Comparison of ENCODE assay signal across 8 mouse cellular contexts in genomic region chr19:5770311-5770710, GRCm38 (mm10). TPM values are rescaled to one million over a fixed set of nuclear protein-coding genes. Genes with fewer than 3 reads are reported as not detected.
A peak's percentile ranks its signal among the peaks of the same experiment; 100 is the strongest.
DNase-seq lines count a peak whose midpoint lies in the region; ATAC-seq and TF ChIP-seq lines count a peak whose summit lies in the region.

No protein-coding gene starts in this region.

- peak overlapping the region; percentile 88 for H3K4me3 ChIP-seq in embryonic facial prominence, embryonic 12.5 days
- peak overlapping the region; percentile 91 for H3K4me3 ChIP-seq in hindbrain, embryonic 15.5 days
- peak overlapping the region; percentile 47 for H3K4me3 ChIP-seq in midbrain, postnatal 0 days (ENCODE audit: low read depth, low read length)

- H3K36me3 ChIP-seq in embryonic facial prominence, embryonic 12.5 days = peaks cover 40% of the 10 kb centered on the region
- H3K36me3 ChIP-seq in hindbrain, embryonic 15.5 days = peaks cover 31% of the 10 kb centered on the region
- peaks cover 30% of the 10 kb centered on the region for H3K36me3 ChIP-seq in midbrain, postnatal 0 days (ENCODE audit: insufficient read depth, low read length)

- no peak for TF ChIP-seq CTCF in midbrain, postnatal 0 days (IDR thresholded peaks at IDR 0.05)

- peak overlapping the region; percentile 82 for H3K27ac ChIP-seq in embryonic facial prominence, embryonic 12.5 days
- peak overlapping the region; percentile 89 for H3K27ac ChIP-seq in hindbrain, embryonic 15.5 days (replicated peaks)
- H3K27ac ChIP-seq in midbrain, postnatal 0 days (ENCODE audit: low read depth, low read length) = peak overlapping the region; percentile 71

- peaks cover 11% of the 10 kb centered on the region for H3K4me1 ChIP-seq in embryonic facial prominence, embryonic 12.5 days
- peaks cover 22% of the 10 kb centered on the region for H3K4me1 ChIP-seq in hindbrain, embryonic 15.5 days (replicated peaks)
- no peaks in the 10 kb centered on the region for H3K4me1 ChIP-seq in midbrain, postnatal 0 days (ENCODE audit: insufficient read depth, low read length)

- peak overlapping the region; percentile 92 for H3K9ac ChIP-seq in embryonic facial prominence, embryonic 12.5 days
- peak overlapping the region; percentile 94 for H3K9ac ChIP-seq in hindbrain, embryonic 15.5 days
- peak overlapping the region; percentile 70 for H3K9ac ChIP-seq in midbrain, postnatal 0 days (replicated peaks; ENCODE audit: low read length, poor library complexity, severe bottlenecking)

- ATAC-seq in embryonic facial prominence, embryonic 12.5 days (ENCODE audit: insufficient number of reproducible peaks, insufficient read depth, low FRiP score, low TSS enrichment) = no peak
- no peak for ATAC-seq in hindbrain, embryonic 15.5 days (ENCODE audit: low FRiP score, low read depth)
- ATAC-seq in midbrain, postnatal 0 days (ENCODE audit: low FRiP score) = no peak

- H3K9me3 ChIP-seq in embryonic facial prominence, embryonic 12.5 days = no peaks in the 10 kb centered on the region
- H3K9me3 ChIP-seq in hindbrain, embryonic 15.5 days = no peaks in the 10 kb centered on the region
- no peaks in the 10 kb centered on the region for H3K9me3 ChIP-seq in midbrain, postnatal 0 days (ENCODE audit: low read length)

- WGBS in embryonic facial prominence, embryonic 12.5 days = 43% methylated on average over 9 of the region's 9 CpGs
- WGBS in hindbrain, embryonic 15.5 days = 43% methylated on average over 9 of the region's 9 CpGs
- 57% methylated on average over 9 of the region's 9 CpGs for WGBS in midbrain, postnatal 0 days

- DNase-seq in kidney, postnatal 10 days = peak; percentile 46
- no peak for DNase-seq in kidney, postnatal 4 days
- no peak for DNase-seq in midbrain, postnatal 0 days (ENCODE audit: low spot score)
- no peak for DNase-seq in adrenal gland, adult 8-10 months
- DNase-seq in retina, postnatal 1 day = no peak
- DNase-seq in left cerebral cortex, adult 8-10 months (ENCODE audit: low spot score in 2 of 2) = no peak

- H3K27me3 ChIP-seq in embryonic facial prominence, embryonic 12.5 days = no peaks in the 10 kb centered on the region
- no peaks in the 10 kb centered on the region for H3K27me3 ChIP-seq in hindbrain, embryonic 15.5 days
- H3K27me3 ChIP-seq in midbrain, postnatal 0 days (ENCODE audit: insufficient read depth, low read length) = no peaks in the 10 kb centered on the region

- H3K4me2 ChIP-seq in embryonic facial prominence, embryonic 12.5 days (replicated peaks) = peak overlapping the region; percentile 88
- H3K4me2 ChIP-seq in hindbrain, embryonic 15.5 days = peak overlapping the region; percentile 90
- H3K4me2 ChIP-seq in midbrain, postnatal 0 days (ENCODE audit: low read depth, low read length, poor library complexity, severe bottlenecking) = peak overlapping the region; percentile 91

RNA-seq across cellular contexts. Expression of gene Scyl1, which starts 0.9 kb away (rescaled TPM):
- 78.8 and 80.0 TPM in 2 replicates for polyA plus RNA-seq in embryonic facial prominence, embryonic 12.5 days (2016; fragmentation: Nextera tagmentation; extraction: Ambion mirVana)
- 79.7 and 92.6 TPM in 2 replicates for polyA plus RNA-seq in hindbrain, embryonic 15.5 days (2015; fragmentation: Nextera tagmentation; extraction: Ambion mirVana)
- total RNA-seq in midbrain, postnatal 0 days (2014; rRNA removed) = 95.2 and 108 TPM in 2 replicates
- 84.2 and 85.8 TPM in 2 replicates for polyA plus RNA-seq in midbrain, postnatal 0 days (2015; fragmentation: Nextera tagmentation; extraction: Ambion mirVana)
- 100 to 1,000 TPM; 112 to 147 (median 124) TPM for total RNA-seq in adrenal gland, adult 8-10 months (2022)
- total RNA-seq in left cerebral cortex, adult 8-10 months (2022) = 100 to 1,000 TPM in 1 of 4 experiments, 10 to 100 TPM in 3; 88.9 to 100 (median 94.9) TPM

RNA-seq across cellular contexts. Expression of gene Ltbp3, which starts 29.6 kb away (rescaled TPM):
- polyA plus RNA-seq in embryonic facial prominence, embryonic 12.5 days (2016; fragmentation: Nextera tagmentation; extraction: Ambion mirVana) = 25.3 and 27.0 TPM in 2 replicates
- 15.2 and 17.2 TPM in 2 replicates for polyA plus RNA-seq in hindbrain, embryonic 15.5 days (2015; fragmentation: Nextera tagmentation; extraction: Ambion mirVana)
- 28.8 and 29.3 TPM in 2 replicates for total RNA-seq in midbrain, postnatal 0 days (2014; rRNA removed)
- polyA plus RNA-seq in midbrain, postnatal 0 days (2015; fragmentation: Nextera tagmentation; extraction: Ambion mirVana) = 9.1 and 12.8 TPM in 2 replicates
- 100 to 1,000 TPM; 254 to 451 (median 353) TPM for total RNA-seq in adrenal gland, adult 8-10 months (2022)
- 10 to 100 TPM; 35.0 to 42.2 (median 41.3) TPM for total RNA-seq in left cerebral cortex, adult 8-10 months (2022)

RNA-seq across cellular contexts. Expression of gene Fam89b, which starts 40.9 kb away (rescaled TPM):
- 143 and 150 TPM in 2 replicates for polyA plus RNA-seq in embryonic facial prominence, embryonic 12.5 days (2016; fragmentation: Nextera tagmentation; extraction: Ambion mirVana)
- 139 and 149 TPM in 2 replicates for polyA plus RNA-seq in hindbrain, embryonic 15.5 days (2015; fragmentation: Nextera tagmentation; extraction: Ambion mirVana)
- 161 and 178 TPM in 2 replicates for total RNA-seq in midbrain, postnatal 0 days (2014; rRNA removed)
- polyA plus RNA-seq in midbrain, postnatal 0 days (2015; fragmentation: Nextera tagmentation; extraction: Ambion mirVana) = 126 TPM in 2 replicates
- total RNA-seq in adrenal gland, adult 8-10 months (2022) = 10 to 100 TPM; 56.2 to 62.7 (median 57.0) TPM
- 10 to 100 TPM; 24.9 to 30.9 (median 26.1) TPM for total RNA-seq in left cerebral cortex, adult 8-10 months (2022)

RNA-seq across cellular contexts. Expression of gene Ehbp1l1, which starts 44.2 kb away (rescaled TPM):
- polyA plus RNA-seq in embryonic facial prominence, embryonic 12.5 days (2016; fragmentation: Nextera tagmentation; extraction: Ambion mirVana) = 14.4 TPM in 2 replicates
- 15.5 and 19.7 TPM in 2 replicates for polyA plus RNA-seq in hindbrain, embryonic 15.5 days (2015; fragmentation: Nextera tagmentation; extraction: Ambion mirVana)
- 25.6 and 26.3 TPM in 2 replicates for total RNA-seq in midbrain, postnatal 0 days (2014; rRNA removed)
- polyA plus RNA-seq in midbrain, postnatal 0 days (2015; fragmentation: Nextera tagmentation; extraction: Ambion mirVana) = 65.2 and 65.4 TPM in 2 replicates
- total RNA-seq in adrenal gland, adult 8-10 months (2022) = 10 to 100 TPM; 24.9 to 39.2 (median 32.8) TPM
- total RNA-seq in left cerebral cortex, adult 8-10 months (2022) = 10 to 100 TPM; 15.8 to 22.9 (median 19.9) TPM
